30 mouse cellular contexts compared by ENCODE assay signal in the genomic region with DNA sequence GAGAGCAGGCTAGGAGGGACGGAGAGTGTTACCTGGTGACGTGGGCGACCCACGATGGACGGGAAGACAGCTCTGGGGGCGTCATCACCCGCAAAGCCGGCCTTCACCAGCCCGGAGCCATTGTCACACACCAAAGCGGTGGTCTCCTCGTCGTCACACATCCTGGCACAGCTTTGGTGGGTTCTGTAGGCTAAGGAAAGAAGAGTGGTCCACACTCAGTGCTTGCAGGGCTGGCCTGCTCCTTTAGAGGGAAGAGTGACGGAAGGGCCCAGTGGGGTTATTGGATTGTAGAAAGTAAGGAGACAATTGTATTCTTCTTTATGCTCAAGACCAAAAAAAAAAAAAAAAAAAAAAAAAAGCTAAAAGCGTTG. TPM values are rescaled to one million over a fixed set of nuclear protein-coding genes. Genes with fewer than 3 reads are reported as not detected.
DNase-seq lines count a peak whose midpoint lies in the region; ATAC-seq and TF ChIP-seq lines count a peak whose summit lies in the region.
"Had no signal": no experiment of that assay in that cellular context is flagged by ENCODE, and none has a peak within 500 bp of the region (broad histone marks: within the 10 kb centered on the region; RNA-seq: fewer than 3 reads in every experiment).

No protein-coding gene starts in this region.

- 52% methylated on average over 13 of the region's 14 CpGs for WGBS in heart, embryonic 12.5 days
- 80% methylated on average over 14 of the region's 14 CpGs for WGBS in lung, embryonic 15.5 days
- WGBS in intestine, embryonic 16.5 days, result 94% methylated on average over 13 of the region's 14 CpGs

- TF ChIP-seq CTCF in gastrocnemius, adult 2 months (IDR thresholded peaks at IDR 0.05), result no peak

- intact Hi-C loops in gastrocnemius, adult 2 months (cut with DNase I), result loop anchor here (5.0 kb wide), 2 partner anchors 85 to 900 kb away; no protein-coding TSS in a partner anchor
- intact Hi-C loops in heart, postnatal 10 days (cut with DNase I), result no loop called here

- peak overlapping the region; percentile 91 for H3K9ac ChIP-seq in heart, embryonic 12.5 days
- H3K9ac ChIP-seq in lung, embryonic 15.5 days, result no peak overlapping the region
- no peak overlapping the region for H3K9ac ChIP-seq in intestine, embryonic 16.5 days (ENCODE audit: low read depth, low read length)
- H3K9ac ChIP-seq: forebrain, embryonic 15.5 days; liver, embryonic 15.5 days; neural tube, embryonic 15.5 days had no signal

- H3K4me1 ChIP-seq in heart, embryonic 12.5 days (replicated peaks), result peaks cover 10% of the 10 kb centered on the region; the same call in 1 of the 2 replicates
- peaks cover 3% of the 10 kb centered on the region; the same call in 1 of the 2 replicates for H3K4me1 ChIP-seq in lung, embryonic 15.5 days
- no peaks in the 10 kb centered on the region for H3K4me1 ChIP-seq in intestine, embryonic 16.5 days (ENCODE audit: control insufficient read depth, insufficient read depth, low read length)
- H3K4me1 ChIP-seq: liver, embryonic 15.5 days; neural tube, embryonic 15.5 days had no signal

- H3K27ac ChIP-seq in gastrocnemius, adult 2 months, result peak overlapping the region; percentile 43; the same call in 1 of the 2 replicates
- peak overlapping the region; percentile 99 for H3K27ac ChIP-seq in heart, embryonic 12.5 days (ENCODE audit: poor library complexity, severe bottlenecking)
- no peak overlapping the region for H3K27ac ChIP-seq in lung, embryonic 15.5 days
- no peak overlapping the region for H3K27ac ChIP-seq in intestine, embryonic 16.5 days (ENCODE audit: low read length)
- H3K27ac ChIP-seq: forebrain, embryonic 10.5 days; forebrain, embryonic 15.5 days; kidney, postnatal 0 days; liver, embryonic 15.5 days; macrophage; neural tube, embryonic 15.5 days had no signal

- H3K4me2 ChIP-seq in heart, embryonic 12.5 days, result peak overlapping the region; percentile 57
- no peak overlapping the region for H3K4me2 ChIP-seq in lung, embryonic 15.5 days
- H3K4me2 ChIP-seq in intestine, embryonic 16.5 days (ENCODE audit: low read depth, low read length), result no peak overlapping the region
- H3K4me2 ChIP-seq: forebrain, embryonic 15.5 days; liver, embryonic 15.5 days; neural tube, embryonic 15.5 days had no signal

- peaks cover 23% of the 10 kb centered on the region for H3K36me3 ChIP-seq in heart, embryonic 12.5 days
- no peaks in the 10 kb centered on the region for H3K36me3 ChIP-seq in lung, embryonic 15.5 days
- no peaks in the 10 kb centered on the region for H3K36me3 ChIP-seq in intestine, embryonic 16.5 days (ENCODE audit: control insufficient read depth, insufficient read depth, low read length)
- H3K36me3 ChIP-seq: forebrain, embryonic 10.5 days; forebrain, embryonic 15.5 days; G1E; liver, embryonic 15.5 days; neural tube, embryonic 15.5 days had no signal

- peak overlapping the region; percentile 57 for H3K4me3 ChIP-seq in gastrocnemius, adult 2 months
- H3K4me3 ChIP-seq in heart, embryonic 12.5 days, result peak overlapping the region; percentile 72
- peak overlapping the region; percentile 8; the same call in 1 of the 2 replicates for H3K4me3 ChIP-seq in lung, embryonic 15.5 days
- no peak overlapping the region for H3K4me3 ChIP-seq in intestine, embryonic 16.5 days (ENCODE audit: low read length)
- H3K4me3 ChIP-seq: forebrain, embryonic 10.5 days; forebrain, embryonic 15.5 days; liver, embryonic 15.5 days; neural tube, embryonic 15.5 days had no signal

- no peak for DNase-seq in gastrocnemius, adult 2 months
- DNase-seq in gastrocnemius, adult 18-20 months (ENCODE audit: low spot score), result no peak
- no peak for DNase-seq in heart, postnatal 10 days
- DNase-seq in lung, postnatal 4 days, result no peak
- no peak for DNase-seq in ovary, postnatal 36 days (ENCODE audit: low spot score)
- DNase-seq: adrenal gland, adult 8-10 months; cerebellum, adult 8-10 months; cerebellum, postnatal 25 days; kidney, adult 2 months; kidney, postnatal 4 days; layer of hippocampus, postnatal 36 days; left cerebral cortex, postnatal 4 days; midbrain, embryonic 14.5 days; right cerebral cortex, adult 18-20 months; spleen, adult 18-20 months; thymus, postnatal 14 days had no signal

- no peaks in the 10 kb centered on the region for H3K27me3 ChIP-seq in heart, embryonic 12.5 days (replicated peaks)
- no peaks in the 10 kb centered on the region for H3K27me3 ChIP-seq in lung, embryonic 15.5 days
- no peaks in the 10 kb centered on the region for H3K27me3 ChIP-seq in intestine, embryonic 16.5 days (replicated peaks; ENCODE audit: control insufficient read depth, insufficient read depth, low read length)
- H3K27me3 ChIP-seq: forebrain, embryonic 15.5 days; liver, embryonic 15.5 days; neural tube, embryonic 15.5 days had no signal

- H3K9me3 ChIP-seq in heart, embryonic 12.5 days (replicated peaks), result no peaks in the 10 kb centered on the region
- H3K9me3 ChIP-seq in lung, embryonic 15.5 days, result no peaks in the 10 kb centered on the region
- H3K9me3 ChIP-seq in intestine, embryonic 16.5 days (ENCODE audit: control insufficient read depth, low read length), result no peaks in the 10 kb centered on the region
- H3K9me3 ChIP-seq: forebrain, embryonic 10.5 days; forebrain, embryonic 15.5 days; G1E; liver, embryonic 15.5 days; neural tube, embryonic 15.5 days had no signal

- no peak for ATAC-seq in heart, embryonic 12.5 days (ENCODE audit: insufficient number of reproducible peaks, low FRiP score)
- ATAC-seq in lung, embryonic 15.5 days (ENCODE audit: borderline replicate concordance, extremely low read depth, low FRiP score, low TSS enrichment), result no peak
- no peak for ATAC-seq in intestine, embryonic 16.5 days
- ATAC-seq: forebrain, embryonic 15.5 days had no signal

RNA-seq across cellular contexts. Expression of gene Actc1, which starts 1.5 kb away (rescaled TPM):
- 100 to 1,000 TPM; 143 to 261 TPM for total RNA-seq in gastrocnemius, adult 2 months (2021)
- total RNA-seq in gastrocnemius, adult 18-20 months (2021), result 10 to 100 TPM; 41.9 to 84.4 TPM
- polyA plus RNA-seq in heart, embryonic 12.5 days (2016; fragmentation: Nextera tagmentation; extraction: Ambion mirVana), result 11,986 and 12,061 TPM in 2 replicates
- over 10,000 TPM; 16,623 to 16,697 TPM for total RNA-seq in heart, postnatal 10 days (2021)
- 405 and 508 TPM in 2 replicates for polyA plus RNA-seq in lung, embryonic 15.5 days (2015; fragmentation: Nextera tagmentation; extraction: Ambion mirVana)
- polyA plus RNA-seq in intestine, embryonic 16.5 days (2015; fragmentation: Nextera tagmentation; extraction: Ambion mirVana), result 38.2 and 41.1 TPM in 2 replicates
- total RNA-seq: adrenal gland, adult 8-10 months; G1E; layer of hippocampus, postnatal 36 days; left cerebral cortex, postnatal 4 days; monocyte, adult 5-6 weeks had no signal
- polyA plus RNA-seq: G1E, macrophage had no signal

RNA-seq across cellular contexts. Expression of gene Gjd2, which starts 38.4 kb away (rescaled TPM):
- not detected for total RNA-seq in gastrocnemius, adult 2 months (2021)
- total RNA-seq in gastrocnemius, adult 18-20 months (2021), result not detected
- polyA plus RNA-seq in heart, embryonic 12.5 days (2016; fragmentation: Nextera tagmentation; extraction: Ambion mirVana), result 0.10 TPM in 1 of 2 replicates, not detected in the other
- not detected for total RNA-seq in heart, postnatal 10 days (2021)
- 0.05 and 0.21 TPM in 2 replicates for polyA plus RNA-seq in lung, embryonic 15.5 days (2015; fragmentation: Nextera tagmentation; extraction: Ambion mirVana)
- polyA plus RNA-seq in intestine, embryonic 16.5 days (2015; fragmentation: Nextera tagmentation; extraction: Ambion mirVana), result 0.45 and 0.59 TPM in 2 replicates
- total RNA-seq: G1E; gastrocnemius, adult 8-10 months; liver, adult 2 months; monocyte, adult 5-6 weeks had no signal
- polyA plus RNA-seq: G1E; kidney, adult 2 months; liver, adult 2 months; liver, embryonic 15.5 days; macrophage; urinary bladder, adult 2 months had no signal

Comparison
In these comparisons a context has a peak if more than half of its experiments do, and no peak if none do; other contexts are left out.
1. H3K27ac ChIP-seq: peak in gastrocnemius, adult 2 months (single experiment) and heart, embryonic 12.5 days (single experiment); none in lung, embryonic 15.5 days (single experiment) and intestine, embryonic 16.5 days (single experiment).
2. RNA of gene Actc1, which starts 1.5 kb away (total RNA-seq): 16,623 to 16,697 TPM in heart, postnatal 10 days; 143 to 261 TPM in gastrocnemius, adult 2 months and 41.9 to 84.4 TPM in gastrocnemius, adult 18-20 months; every median in the first group is over 10 times any median in the second.